Mouse (Mus musculus) liver, embryonic 16.5 days (tissue): Measurements from ENCODE around the gene 4930426L09Rik. TPM values are rescaled to one million over a fixed set of nuclear protein-coding genes. Genes with fewer than 3 reads are reported as not detected.

Source experiments
- ATAC-seq: fragments of 200-750 bp; cut with Nextera tagmentation; 2 replicates; pipeline ENCODE4 v1.8.0; 2017; ENCODE audit warnings: low read depth, mild to moderate bottlenecking, moderate number of reproducible peaks, moderate library complexity
- H3K27ac ChIP-seq: fragments of 300-500 bp; sonication (generic); 2 replicates; pipeline ENCODE4 v1.5.1; 2014; ENCODE audit warnings: mild to moderate bottlenecking, low read length
- H3K27me3 ChIP-seq: fragments of 300-500 bp; sonication (generic); 2 replicates; pipeline ENCODE4 v1.6.1; 2014; ENCODE audit warnings: low read depth, low read length, mixed read lengths; ENCODE audit not compliant: control insufficient read depth, insufficient read depth
- H3K36me3 ChIP-seq: fragments of 300-500 bp; sonication (generic); 2 replicates; pipeline ENCODE4 v1.6.1; 2014; ENCODE audit warnings: mild to moderate bottlenecking; ENCODE audit not compliant: control insufficient read depth, insufficient read depth
- H3K4me1 ChIP-seq: fragments of 300-500 bp; sonication (generic); 2 replicates; pipeline ENCODE4 v1.6.1; 2014; ENCODE audit warnings: low read depth, low read length, mixed read lengths; ENCODE audit not compliant: control insufficient read depth
- H3K4me2 ChIP-seq: fragments of 300-500 bp; sonication (generic); 2 replicates; pipeline ENCODE4 v1.6.1; 2014; ENCODE audit warnings: low read depth, low read length, mixed read lengths
- H3K4me3 ChIP-seq: fragments of 300-500 bp; sonication (generic); 2 replicates; pipeline ENCODE4 v1.5.1; 2014; ENCODE audit warnings: low read depth, mild to moderate bottlenecking, low read length
- H3K9ac ChIP-seq: fragments of 300-500 bp; sonication (generic); 2 replicates; pipeline ENCODE4 v1.6.1; 2014; ENCODE audit warnings: low read depth, low read length
- H3K9me3 ChIP-seq: fragments of 300-500 bp; sonication (generic); replicated peaks from 2 replicates; pipeline ENCODE4 v1.6.1; 2016; ENCODE audit warnings: low read length; ENCODE audit not compliant: control insufficient read depth
- WGBS: fragments of 180-500 bp; shearing (Covaris S2); extraction: QIAGEN DNeasy Blood & Tissue Kit; methylation state at CpG from one replicate; pipeline ENCODE4 v1.1.7; 2014; ENCODE audit not compliant: insufficient replicate concordance; 5-methylcytosine and 5-hydroxymethylcytosine counted together
- polyA plus RNA-seq: library from polyadenylated mRNA; unstranded; fragments of >200 nt; fragmentation: Nextera tagmentation; extraction: Ambion mirVana; gene quantifications from 2 replicates; pipeline ENCODE4 v1.2.1, GENCODE M21; 2015

The 4930426L09Rik gene
- polyA plus RNA-seq, 1 experiment from 2014 or later, result 0.15 TPM

GRCm38 (mm10) chr2:18957459-18957858 lies 40.7 kb upstream of the 4930426L09Rik start:
- ATAC-seq, result no peak
- Histone ChIP-seq H3K9ac (peak overlapping the region; percentile 7; the same call in 1 of the 2 replicates), H3K4me3 (no peak overlapping the region), H3K4me2 (peak overlapping the region; percentile 30; the same call in 1 of the 2 replicates), H3K36me3 (no peaks in the 10 kb centered on the region), H3K27ac (peak overlapping the region; percentile 57), H3K9me3 (no peaks in the 10 kb centered on the region), H3K4me1 (peaks cover 74% of the 10 kb centered on the region), H3K27me3 (no peaks in the 10 kb centered on the region)
- WGBS, result 47% methylated on average over 7 of the region's 7 CpGs

DNA sequence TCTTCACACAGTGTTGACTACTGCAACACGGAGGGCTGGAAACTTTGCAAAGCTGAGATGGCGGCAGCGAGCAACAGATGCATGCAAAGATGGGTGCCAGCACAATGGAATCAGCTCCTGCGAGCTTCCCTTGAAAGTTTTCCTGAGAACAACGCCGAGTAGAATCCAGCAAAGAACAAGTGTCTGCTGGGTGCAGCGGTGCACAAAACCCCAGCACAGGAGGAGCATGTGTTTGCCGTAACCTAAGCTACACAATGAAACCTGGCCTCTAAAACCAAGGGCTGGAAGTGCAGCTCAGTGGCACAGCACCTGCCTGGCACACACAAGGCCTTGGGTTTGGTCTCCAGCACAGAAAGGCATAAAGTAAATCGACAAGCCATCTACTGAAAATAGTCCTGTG lies 40.1 kb upstream of the 4930426L09Rik start:
- Histone ChIP-seq H3K9me3 (no peaks in the 10 kb centered on the region), H3K36me3 (no peaks in the 10 kb centered on the region), H3K4me2 (no peak overlapping the region), H3K9ac (no peak overlapping the region), H3K4me3 (no peak overlapping the region), H3K4me1 (peaks cover 72% of the 10 kb centered on the region), H3K27me3 (no peaks in the 10 kb centered on the region), H3K27ac (no peak overlapping the region; the same call in 1 of the 2 replicates)
- no peak for ATAC-seq
- WGBS, result 71% methylated on average over 9 of the region's 9 CpGs

DNA sequence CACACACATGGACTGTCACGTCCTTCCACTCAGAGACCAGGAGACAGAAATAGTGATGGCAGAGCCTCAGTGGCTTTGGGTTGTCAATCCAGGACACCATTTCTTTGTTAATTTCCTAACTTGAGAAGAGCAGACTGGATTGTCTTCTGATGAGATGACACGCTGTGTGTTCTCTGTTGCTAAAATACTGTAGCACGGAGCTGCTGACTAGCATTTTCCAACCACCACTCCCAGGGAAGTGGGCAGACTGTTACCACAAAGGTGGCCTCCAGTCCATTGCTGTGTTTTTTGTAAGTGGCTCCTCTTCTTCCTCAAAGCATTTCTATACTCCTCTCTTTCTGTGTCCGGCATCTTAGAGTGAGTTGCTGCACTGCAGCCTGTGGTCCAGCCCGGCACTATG lies 39.6 kb upstream of the 4930426L09Rik start:
- Histone ChIP-seq H3K4me3 (no peak overlapping the region; the same call in 1 of the 2 replicates), H3K27me3 (no peaks in the 10 kb centered on the region), H3K9me3 (no peaks in the 10 kb centered on the region), H3K9ac (no peak overlapping the region), H3K27ac (peak overlapping the region; percentile 26; the same call in 1 of the 2 replicates), H3K36me3 (no peaks in the 10 kb centered on the region), H3K4me1 (peaks cover 70% of the 10 kb centered on the region), H3K4me2 (no peak overlapping the region)
- WGBS, result 51% methylated on average over 5 of the region's 5 CpGs
- no peak for ATAC-seq

DNA sequence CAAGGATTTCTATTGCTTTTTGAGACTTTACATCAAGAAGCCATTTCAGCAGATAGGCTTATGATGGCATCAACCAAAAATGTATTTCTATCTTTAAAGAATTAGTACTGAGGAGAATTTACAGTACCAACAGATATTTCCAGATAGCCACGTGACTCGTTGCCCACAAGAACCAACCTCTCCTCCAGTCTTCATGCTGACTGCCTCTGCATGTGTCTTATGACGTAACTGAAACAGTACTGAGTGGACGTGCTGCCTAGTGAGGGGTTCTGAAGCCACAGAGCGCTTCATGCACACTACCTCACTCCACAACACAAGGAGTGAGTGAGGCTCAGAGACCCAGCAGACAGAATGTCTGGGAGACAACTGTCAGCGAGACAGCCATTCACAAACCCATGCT lies 39.1 kb upstream of the 4930426L09Rik start:
- Histone ChIP-seq H3K36me3 (no peaks in the 10 kb centered on the region), H3K9me3 (no peaks in the 10 kb centered on the region), H3K4me3 (no peak overlapping the region; the same call in 1 of the 2 replicates), H3K4me2 (no peak overlapping the region), H3K9ac (no peak overlapping the region), H3K4me1 (peaks cover 66% of the 10 kb centered on the region), H3K27ac (no peak overlapping the region; the same call in 1 of the 2 replicates), H3K27me3 (no peaks in the 10 kb centered on the region)
- ATAC-seq, result no peak
- 39% methylated on average over 6 of the region's 6 CpGs for WGBS

DNA sequence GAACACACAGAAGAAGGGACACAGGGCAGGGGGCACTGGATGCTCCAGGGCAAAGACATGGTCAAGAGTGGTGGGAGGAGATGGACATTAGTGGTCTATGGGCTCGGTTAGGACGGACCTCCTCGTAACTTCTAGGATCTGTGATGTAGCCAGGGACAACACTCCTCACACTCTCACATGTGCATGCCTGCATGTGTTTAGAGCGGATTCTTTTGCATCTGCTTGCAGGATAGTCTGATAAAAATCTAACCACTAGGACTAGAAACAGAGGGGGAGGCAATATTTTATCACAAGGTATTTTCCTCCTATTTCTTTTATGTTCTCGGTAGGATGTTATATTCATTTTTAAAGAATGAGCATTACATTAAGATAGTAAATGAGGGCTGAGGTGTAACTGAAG lies 38.6 kb upstream of the 4930426L09Rik start:
- WGBS, result 59% methylated on average over 5 of the region's 5 CpGs
- no peak for ATAC-seq
- Histone ChIP-seq H3K9me3 (no peaks in the 10 kb centered on the region), H3K9ac (no peak overlapping the region), H3K27me3 (no peaks in the 10 kb centered on the region), H3K4me3 (no peak overlapping the region), H3K36me3 (no peaks in the 10 kb centered on the region), H3K4me1 (peaks cover 61% of the 10 kb centered on the region), H3K27ac (no peak overlapping the region), H3K4me2 (no peak overlapping the region)

GRCm38 (mm10) chr2:18960376-18960973 lies 37.7 kb upstream of the 4930426L09Rik start:
- Histone ChIP-seq H3K4me1 (peaks cover 51% of the 10 kb centered on the region), H3K27ac (no peak overlapping the region), H3K9ac (no peak overlapping the region), H3K4me3 (no peak overlapping the region), H3K9me3 (no peaks in the 10 kb centered on the region), H3K27me3 (no peaks in the 10 kb centered on the region), H3K4me2 (no peak overlapping the region), H3K36me3 (no peaks in the 10 kb centered on the region)
- no peak for ATAC-seq
- WGBS, result 67% methylated on average over 7 of the region's 7 CpGs

GRCm38 (mm10) chr2:18962502-18962901 lies 35.6 kb upstream of the 4930426L09Rik start:
- no peak for ATAC-seq
- Histone ChIP-seq H3K9ac (no peak overlapping the region; the same call in 1 of the 2 replicates), H3K4me3 (no peak overlapping the region), H3K27me3 (no peaks in the 10 kb centered on the region), H3K4me1 (peaks cover 44% of the 10 kb centered on the region), H3K4me2 (no peak overlapping the region), H3K27ac (no peak overlapping the region), H3K9me3 (no peaks in the 10 kb centered on the region), H3K36me3 (no peaks in the 10 kb centered on the region)
- WGBS, result 39% methylated on average over 3 of the region's 3 CpGs

- Histone ChIP-seq H3K36me3 (no peaks in the 10 kb centered on the region), H3K9me3 (no peaks in the 10 kb centered on the region), H3K4me2 (no peak overlapping the region), H3K4me1 (peaks cover 37% of the 10 kb centered on the region), H3K9ac (no peak overlapping the region), H3K27me3 (no peaks in the 10 kb centered on the region), H3K27ac (no peak overlapping the region; the same call in 1 of the 2 replicates), H3K4me3 (no peak overlapping the region)
- no peak; the same call in 1 of the 2 replicates for ATAC-seq
- 70% methylated on average over 13 of the region's 13 CpGs for WGBS
Measured at GRCm38 (mm10) chr2:18963286-18964040, 34.7 kb upstream of the 4930426L09Rik start.

DNA sequence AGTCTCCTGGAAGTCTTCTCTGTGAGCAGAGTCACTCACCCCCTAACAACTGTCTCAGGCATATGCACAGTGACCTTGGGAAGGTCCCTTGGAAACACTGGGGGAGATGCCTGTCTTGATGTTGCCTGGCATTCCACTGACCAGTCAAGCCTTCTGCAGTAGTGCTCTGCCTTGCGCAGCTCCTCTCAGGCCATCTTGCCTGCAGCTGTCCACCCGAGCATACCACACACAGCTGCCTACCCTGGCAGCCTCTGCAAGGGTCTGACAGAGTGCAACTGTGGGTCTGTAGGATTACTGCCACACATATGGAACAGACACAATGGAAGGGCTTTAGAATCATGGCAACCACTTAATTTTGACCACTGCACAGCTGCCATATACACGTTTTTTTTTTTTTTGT lies 33.0 kb upstream of the 4930426L09Rik start:
- Histone ChIP-seq H3K4me3 (no peak overlapping the region), H3K4me1 (peaks cover 42% of the 10 kb centered on the region), H3K27me3 (no peaks in the 10 kb centered on the region), H3K9me3 (no peaks in the 10 kb centered on the region), H3K9ac (no peak overlapping the region), H3K4me2 (no peak overlapping the region), H3K27ac (no peak overlapping the region), H3K36me3 (no peaks in the 10 kb centered on the region)
- no peak for ATAC-seq
- WGBS, result 81% methylated on average over 3 of the region's 3 CpGs
